In genomic region chr1:171222238-171223155, GRCm38 (mm10) we compare ENCODE assay signal across 8 mouse cellular contexts. TPM values are rescaled to one million over a fixed set of nuclear protein-coding genes. Genes with fewer than 3 reads are reported as not detected.
DNase-seq lines count a peak whose midpoint lies in the region; ATAC-seq lines count a peak whose summit lies in the region.

Tomm40l (minus strand) TSS chr1:171222514.

- peak within 1 kb of the TSS; percentile 87 for H3K4me2 ChIP-seq in heart, embryonic 14.5 days (ENCODE audit: low read length)
- H3K4me2 ChIP-seq in liver, embryonic 13.5 days = peak within 1 kb of the TSS; percentile 85
- H3K4me2 ChIP-seq in stomach, embryonic 16.5 days (ENCODE audit: low read depth, low read length) = peak within 1 kb of the TSS; percentile 81

- H3K27me3 ChIP-seq in heart, embryonic 14.5 days (ENCODE audit: control insufficient read depth, insufficient read depth, low read length) = no peaks in the 10 kb centered on the region
- H3K27me3 ChIP-seq in liver, embryonic 13.5 days = no peaks in the 10 kb centered on the region
- no peaks in the 10 kb centered on the region for H3K27me3 ChIP-seq in stomach, embryonic 16.5 days (ENCODE audit: control insufficient read depth, insufficient read depth, low read length)

- peak; percentile 89 for DNase-seq in c-Kit-negative CD71-positive TER-119-positive erythroid progenitor cells, embryonic 14.5 days (ENCODE audit: low read depth, low spot score)
- DNase-seq in fibroblast of lung, adult 2 months (ENCODE audit: low read depth) = peak; percentile 100
- DNase-seq in kidney, postnatal 14 days = peak; percentile 97
- peak; percentile 93 for DNase-seq in liver, embryonic 13.5 days
- peak; percentile 86 for DNase-seq in neural tube, embryonic 10.5 days (ENCODE audit: extremely low spot score, low spot score)

- H3K36me3 ChIP-seq in heart, embryonic 14.5 days (ENCODE audit: control insufficient read depth, insufficient read depth, low read length) = peaks cover 31% of the 10 kb centered on the region
- peaks cover 26% of the 10 kb centered on the region for H3K36me3 ChIP-seq in liver, embryonic 13.5 days
- peaks cover 10% of the 10 kb centered on the region; the same call in 1 of the 2 replicates for H3K36me3 ChIP-seq in stomach, embryonic 16.5 days (ENCODE audit: control insufficient read depth, insufficient read depth, low read length)

- 2% methylated on average over 28 of the region's 28 CpGs for WGBS in heart, embryonic 14.5 days
- WGBS in liver, embryonic 13.5 days (ENCODE audit: insufficient replicate concordance) = 1% methylated on average over 28 of the region's 28 CpGs
- WGBS in stomach, embryonic 16.5 days = 2% methylated on average over 28 of the region's 28 CpGs

- H3K4me1 ChIP-seq in heart, embryonic 14.5 days (ENCODE audit: control insufficient read depth in 2 of 2, insufficient read depth in 2 of 2, low read length in 2 of 2) = peaks cover 5 to 16% of the 10 kb centered on the region in 2 experiments
- peaks cover 22% of the 10 kb centered on the region for H3K4me1 ChIP-seq in liver, embryonic 13.5 days (replicated peaks)
- peaks cover 15% of the 10 kb centered on the region for H3K4me1 ChIP-seq in stomach, embryonic 16.5 days (ENCODE audit: control insufficient read depth, insufficient read depth, low read length)

- H3K9ac ChIP-seq in heart, embryonic 14.5 days (ENCODE audit: low read length) = peak within 1 kb of the TSS; percentile 80
- H3K9ac ChIP-seq in liver, embryonic 13.5 days = peak within 1 kb of the TSS; percentile 74
- H3K9ac ChIP-seq in stomach, embryonic 16.5 days (ENCODE audit: low read length) = peak within 1 kb of the TSS; percentile 73

- H3K9me3 ChIP-seq in heart, embryonic 14.5 days (ENCODE audit: control insufficient read depth, low read length) = no peaks in the 10 kb centered on the region
- no peaks in the 10 kb centered on the region for H3K9me3 ChIP-seq in liver, embryonic 13.5 days (replicated peaks)
- H3K9me3 ChIP-seq in stomach, embryonic 16.5 days (replicated peaks; ENCODE audit: control insufficient read depth, low read length) = no peaks in the 10 kb centered on the region

- H3K4me3 ChIP-seq in heart, embryonic 14.5 days (ENCODE audit: control insufficient read depth in 1 of 2, insufficient read depth in 1 of 2, low read depth in 1 of 2, low read length in 2 of 2) = peak within 1 kb of the TSS; percentile 49 to 70
- peak within 1 kb of the TSS; percentile 68 for H3K4me3 ChIP-seq in liver, embryonic 13.5 days (replicated peaks)
- H3K4me3 ChIP-seq in stomach, embryonic 16.5 days (replicated peaks; ENCODE audit: low read length) = peak within 1 kb of the TSS; percentile 65

- peak within 1 kb of the TSS; percentile 81 to 93 for H3K27ac ChIP-seq in heart, embryonic 14.5 days (replicated peaks in 1 of 2; ENCODE audit: control insufficient read depth in 1 of 2, insufficient read depth in 1 of 2, low read depth in 2 of 2, low read length in 2 of 2)
- H3K27ac ChIP-seq in liver, embryonic 13.5 days = peak within 1 kb of the TSS; percentile 89
- peak within 1 kb of the TSS; percentile 77 for H3K27ac ChIP-seq in stomach, embryonic 16.5 days (ENCODE audit: low read length)

- peak; percentile 97 for ATAC-seq in CD4-positive, CD25-positive, alpha-beta regulatory T cell, adult 4 months
- peak; percentile 97 for ATAC-seq in heart, embryonic 14.5 days (ENCODE audit: insufficient number of reproducible peaks, insufficient read depth, low FRiP score, low read depth)
- peak; percentile 95 for ATAC-seq in liver, embryonic 13.5 days (ENCODE audit: low read depth)
- peak; percentile 99 for ATAC-seq in stomach, embryonic 16.5 days (ENCODE audit: insufficient read depth, low FRiP score)

RNA-seq across cellular contexts. Expression of gene Tomm40l, which starts in this region (rescaled TPM):
- 10 to 100 TPM; 24.0 to 48.7 TPM for polyA plus RNA-seq in CD4-positive, CD25-positive, alpha-beta regulatory T cell, adult 4 months (2017; shearing (Covaris generic))
- 54.2 and 58.4 TPM in 2 replicates for polyA plus RNA-seq in heart, embryonic 14.5 days (2014; fragmentation: Nextera tagmentation; extraction: Ambion mirVana)
- 19.3 and 21.4 TPM in 2 replicates for polyA plus RNA-seq in liver, embryonic 13.5 days (2015; fragmentation: Nextera tagmentation; extraction: Ambion mirVana)
- polyA plus RNA-seq in stomach, embryonic 16.5 days (2015; fragmentation: Nextera tagmentation; extraction: Ambion mirVana) = 28.2 and 28.3 TPM in 2 replicates

Comparison
In these comparisons a context has a peak if more than half of its experiments do, and no peak if none do; other contexts are left out.
1. Peak in every context shown above with its lines: DNase-seq, ATAC-seq, H3K4me3 ChIP-seq and H3K27ac ChIP-seq.